Mouse (Mus musculus) lung, adult 2 months (tissue): ENCODE measurements around the gene Fbxl17.

ENCODE experiments used
- CTCF ChIP-seq: fragments of 200-500 bp; IDR thresholded peaks from 2 replicates; pipeline ENCODE4 v1.5.1; 2011; ENCODE audit warnings: mild to moderate bottlenecking, low read length, control low read depth; ENCODE audit not compliant: insufficient read depth
- POLR2A ChIP-seq: fragments of 200-500 bp; IDR thresholded peaks from 2 replicates; pipeline ENCODE4 v1.6.1; 2011; ENCODE audit warnings: low read depth, mild to moderate bottlenecking, control low read depth, low read length, borderline replicate concordance; ENCODE audit errors: extremely low read depth

GRCm38 (mm10) chr17:63225959-63226358, 273.9 kb downstream of the Fbxl17 start:
- TF ChIP-seq POLR2A (no peak), CTCF (no peak)
